Mouse (Mus musculus): ENCODE results near the gene Naa38. TPM values are rescaled to one million over a fixed set of nuclear protein-coding genes. Genes with fewer than 3 reads are reported as not detected.

Naa38 gene
- total RNA-seq, 2 experiments from 2014 or later, result 85.4 to 91.7 TPM

DNA sequence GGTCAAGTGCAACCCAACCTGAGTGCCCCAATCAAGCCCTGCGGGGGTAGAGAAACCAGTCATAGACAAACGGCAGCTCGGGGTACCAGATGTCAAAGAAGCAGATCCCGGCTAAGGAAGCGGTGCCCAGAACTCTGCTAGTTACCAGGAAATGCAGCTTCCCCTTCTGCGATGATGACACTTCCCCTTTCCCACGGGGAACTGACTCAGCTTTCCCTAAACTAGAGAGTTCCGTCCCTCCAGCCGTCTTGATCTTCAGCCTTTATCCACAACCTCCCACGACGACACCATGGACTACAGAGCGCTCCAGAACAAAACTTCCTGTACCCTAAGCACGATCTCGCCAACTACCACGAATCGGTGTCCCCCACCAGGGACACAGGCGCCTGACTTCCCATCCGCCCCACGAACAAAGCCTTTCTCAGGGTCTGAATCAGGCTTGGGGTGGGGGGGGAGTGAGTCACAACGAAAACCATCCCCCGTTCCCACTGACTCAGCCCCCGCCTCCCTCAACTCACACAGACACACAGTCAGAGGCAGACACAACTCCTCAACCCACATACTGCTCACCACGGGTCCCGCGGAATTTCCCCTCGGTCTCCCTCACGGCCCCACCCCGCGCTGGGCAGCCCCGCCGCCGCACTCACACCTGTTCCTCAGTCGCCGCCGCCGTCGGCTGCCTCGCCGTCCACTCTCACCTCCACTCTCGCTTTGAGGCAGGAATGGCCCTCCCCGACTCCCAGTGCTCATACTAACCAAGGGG is 15.2 kb downstream of the Naa38 start:
- peak; percentile 64 to 66 for DNase-seq
- intact Hi-C loops (cut with DNase I), result loop anchor here (1.0 to 10.0 kb wide), 3 partner anchors 8 to 316 kb away; partner anchors contain the start of gene Per1

DNA sequence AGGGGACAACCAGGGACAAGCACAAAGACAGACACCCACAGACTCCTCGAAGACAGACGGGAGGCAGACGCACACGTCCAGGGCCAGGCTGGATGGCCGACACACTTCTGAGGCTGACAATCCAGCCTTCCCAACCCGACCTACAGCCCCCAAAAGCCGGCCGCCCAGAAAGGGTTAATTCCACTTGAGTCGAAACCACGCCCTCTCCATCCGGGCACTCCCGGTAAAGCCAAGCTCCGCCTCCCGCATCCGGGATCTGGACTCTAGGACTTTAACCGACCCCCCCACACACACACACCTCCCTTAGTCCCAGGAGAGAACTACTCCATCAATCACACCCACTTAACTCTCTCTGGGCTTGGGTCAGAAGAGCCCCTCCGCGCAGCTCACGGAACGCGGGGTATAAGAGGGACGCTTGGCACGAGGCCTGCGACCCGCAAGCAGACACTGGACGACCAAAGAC is 15.8 kb downstream of the Naa38 start:
- intact Hi-C loops (cut with DNase I), result loop anchor here (2.0 to 10.0 kb wide), 2 partner anchors 14 to 316 kb away; partner anchors contain the start of gene Per1
- DNase-seq, result peak; percentile 93 to 97

DNA sequence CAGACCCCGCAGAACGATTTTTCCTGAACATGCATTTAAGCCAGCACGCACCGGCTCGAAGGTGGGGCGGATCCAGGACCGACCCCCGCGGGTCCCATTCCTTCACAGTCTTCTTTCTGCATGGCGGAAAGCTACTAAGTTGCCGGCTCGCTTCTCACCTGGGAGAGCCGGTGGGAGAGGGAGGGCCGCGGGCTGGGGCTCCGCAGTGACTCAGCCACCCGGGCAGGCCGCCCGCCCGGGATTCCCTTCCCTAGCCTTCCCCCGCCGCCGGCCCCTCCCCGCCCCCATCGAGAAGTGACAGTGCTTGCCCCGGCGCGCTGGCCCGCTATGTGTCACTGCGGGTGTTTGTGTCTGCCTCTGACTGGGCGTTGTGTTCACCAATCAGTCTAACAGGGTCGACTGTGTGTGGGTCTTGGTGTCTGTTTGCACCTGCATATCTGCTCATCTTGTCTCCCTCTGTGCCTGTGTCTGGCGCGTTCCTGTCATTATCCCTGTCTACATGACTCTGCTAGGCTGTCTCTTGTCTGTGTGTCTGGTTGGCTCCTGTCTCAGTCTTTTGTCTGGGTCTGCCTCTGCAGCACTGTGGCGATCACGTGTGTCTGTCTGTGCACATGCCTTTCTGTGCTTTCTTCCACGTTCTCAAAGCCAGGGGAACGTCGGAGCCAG is 16.4 kb downstream of the Naa38 start:
- intact Hi-C loops (cut with DNase I), result loop anchor here (2.0 to 10.0 kb wide), 2 partner anchors 15 to 317 kb away; partner anchors contain the start of gene Per1

DNA sequence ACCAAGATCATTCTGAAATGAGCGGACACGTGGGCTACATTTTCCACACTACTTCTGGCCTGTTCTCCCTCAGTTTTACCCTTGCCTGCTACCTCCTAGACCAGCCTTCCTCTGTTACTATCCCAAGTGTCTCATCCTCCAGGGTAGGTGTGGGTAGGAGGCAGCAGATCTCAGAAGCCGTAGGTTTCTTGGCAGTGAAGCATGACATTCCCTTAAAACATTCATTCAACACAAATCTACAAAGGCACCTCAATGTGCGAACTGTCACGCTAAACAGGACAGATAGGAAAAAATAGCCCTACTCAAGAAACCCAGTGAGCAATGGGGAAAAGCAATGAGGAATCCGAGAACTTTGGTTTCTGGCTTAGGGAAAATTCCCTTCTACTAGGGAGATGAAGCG is 17.3 kb downstream of the Naa38 start:
- no peak for DNase-seq
- intact Hi-C loops (cut with DNase I), result loop anchor here (10.0 kb wide), 1 partner anchor 318 kb away; the partner anchor contains the start of gene Per1

More for the DNA sequence above, 16.4 kb downstream of the Naa38 start:
- DNase-seq, result peak; percentile 87 to 88

DNA sequence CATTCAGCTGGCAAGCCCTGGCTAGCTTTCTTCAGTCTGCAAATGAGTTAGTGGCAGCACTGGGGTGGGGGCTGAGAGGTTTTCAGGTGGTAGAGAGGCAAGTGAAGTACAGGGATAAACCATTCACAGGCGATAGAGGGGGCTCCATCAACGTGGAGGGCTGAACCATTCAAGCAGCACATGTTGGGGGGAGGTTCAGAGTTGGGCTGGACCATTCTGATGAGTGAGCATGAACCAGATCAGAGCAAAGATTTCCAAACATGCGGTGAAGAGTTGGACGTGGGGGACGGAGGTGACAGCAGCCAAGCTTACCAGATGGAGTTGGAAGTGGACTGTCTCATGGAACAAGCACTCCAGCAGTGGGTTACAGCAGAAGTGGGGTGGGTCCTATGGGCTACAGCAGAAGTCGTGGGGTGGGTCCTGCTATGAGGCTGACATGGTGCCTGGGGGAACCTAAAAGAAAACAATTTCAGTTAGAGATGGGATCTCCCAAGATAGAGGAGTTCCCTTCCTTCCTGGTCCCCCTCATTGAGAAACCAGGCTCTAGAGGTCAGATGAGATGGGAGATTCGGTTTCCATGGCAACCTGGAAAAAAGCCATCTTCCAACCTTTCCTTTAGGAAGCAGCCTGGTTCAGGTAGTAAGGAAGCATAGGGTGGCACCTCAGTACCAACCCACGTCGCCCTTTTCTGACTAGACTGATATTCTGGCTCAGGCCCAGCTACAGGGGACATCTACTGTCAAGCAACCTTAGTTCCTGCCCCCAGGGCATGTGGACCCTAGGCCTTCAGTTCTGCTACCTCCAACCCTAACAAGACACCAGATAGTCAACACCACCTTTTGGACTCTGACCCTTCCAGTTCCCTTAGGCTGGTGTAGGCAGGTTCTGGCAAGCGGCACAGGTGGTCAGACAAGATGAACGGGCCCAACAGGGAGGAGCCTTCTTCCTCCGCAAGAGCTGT is 18.2 kb downstream of the Naa38 start, which contains the start of gene Kdm6b:
Kdm6b (minus strand) TSS at position 455 of the 961 bp plus-strand sequence.
- intact Hi-C loops (cut with DNase I), result loop anchor here (10.0 kb wide), 1 partner anchor 319 kb away; the partner anchor contains the start of gene Per1
- DNase-seq, result no peak

DNA sequence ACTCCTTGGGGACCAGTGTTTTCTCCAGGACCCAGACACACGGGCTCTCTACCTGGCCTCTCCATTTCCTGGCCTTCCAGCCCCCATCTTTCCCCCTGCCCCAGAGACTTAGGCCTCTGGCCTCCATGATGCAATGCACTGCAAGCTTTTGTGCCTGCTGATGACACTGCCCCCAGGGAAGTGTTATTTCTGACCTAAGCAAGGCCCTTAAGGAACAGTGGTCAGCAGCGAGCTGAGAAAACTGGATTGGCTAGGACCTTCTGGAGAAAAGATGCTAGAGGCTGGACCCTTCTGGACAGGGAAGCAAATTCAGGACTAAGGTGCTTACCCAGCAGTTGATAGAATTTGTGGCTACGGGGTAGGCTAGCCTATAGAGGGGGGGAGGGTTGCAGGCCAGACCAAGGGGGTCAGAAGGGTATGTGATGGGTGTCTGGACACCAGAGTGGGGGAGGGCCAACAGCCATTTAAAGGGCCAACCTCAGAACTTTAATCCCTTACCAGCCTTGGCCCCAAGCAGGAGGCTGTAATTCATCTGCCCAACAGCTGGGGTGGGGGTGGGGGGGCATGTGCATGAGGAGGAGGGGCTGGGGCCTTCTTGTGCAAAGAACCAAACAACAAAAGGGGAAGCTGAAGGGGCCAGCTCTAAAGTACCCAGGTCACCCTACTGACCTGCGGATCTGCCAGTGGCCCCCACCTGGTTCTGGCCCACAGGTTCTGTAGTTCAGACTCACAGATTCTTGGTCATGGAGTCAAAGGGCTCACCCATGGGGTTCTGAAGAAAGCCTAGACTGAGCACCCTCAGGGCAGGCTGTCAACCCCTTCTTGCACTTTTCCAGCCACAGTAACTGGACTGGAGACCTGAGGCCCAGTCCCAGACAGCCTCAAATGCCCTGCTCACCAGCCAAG is 19.4 kb downstream of the Naa38 start:
- no peak for DNase-seq
- intact Hi-C loops (cut with DNase I), result loop anchor here (10.0 kb wide), 1 partner anchor 320 kb away; the partner anchor contains the start of gene Per1

DNA sequence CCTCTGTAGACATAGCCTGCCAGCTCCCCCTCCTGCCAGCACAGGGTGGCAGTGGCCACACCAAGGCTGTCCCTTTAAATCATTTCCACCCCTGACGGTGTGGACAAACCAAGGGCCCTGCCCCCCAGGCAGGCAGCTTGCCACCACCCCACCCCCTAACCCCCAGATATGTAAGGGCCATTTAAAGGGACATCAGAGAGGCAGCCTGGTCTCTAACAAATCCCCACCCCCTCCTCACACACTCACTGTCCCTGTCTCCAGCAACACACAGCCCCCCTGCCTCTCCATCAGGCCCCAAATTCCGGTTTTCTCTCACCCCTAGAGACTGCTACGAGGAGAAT is 20.0 kb downstream of the Naa38 start:
- peak; percentile 76 to 80 for DNase-seq
- intact Hi-C loops (cut with DNase I), result loop anchor here (10.0 kb wide), 1 partner anchor 320 kb away; the partner anchor contains the start of gene Per1

DNA sequence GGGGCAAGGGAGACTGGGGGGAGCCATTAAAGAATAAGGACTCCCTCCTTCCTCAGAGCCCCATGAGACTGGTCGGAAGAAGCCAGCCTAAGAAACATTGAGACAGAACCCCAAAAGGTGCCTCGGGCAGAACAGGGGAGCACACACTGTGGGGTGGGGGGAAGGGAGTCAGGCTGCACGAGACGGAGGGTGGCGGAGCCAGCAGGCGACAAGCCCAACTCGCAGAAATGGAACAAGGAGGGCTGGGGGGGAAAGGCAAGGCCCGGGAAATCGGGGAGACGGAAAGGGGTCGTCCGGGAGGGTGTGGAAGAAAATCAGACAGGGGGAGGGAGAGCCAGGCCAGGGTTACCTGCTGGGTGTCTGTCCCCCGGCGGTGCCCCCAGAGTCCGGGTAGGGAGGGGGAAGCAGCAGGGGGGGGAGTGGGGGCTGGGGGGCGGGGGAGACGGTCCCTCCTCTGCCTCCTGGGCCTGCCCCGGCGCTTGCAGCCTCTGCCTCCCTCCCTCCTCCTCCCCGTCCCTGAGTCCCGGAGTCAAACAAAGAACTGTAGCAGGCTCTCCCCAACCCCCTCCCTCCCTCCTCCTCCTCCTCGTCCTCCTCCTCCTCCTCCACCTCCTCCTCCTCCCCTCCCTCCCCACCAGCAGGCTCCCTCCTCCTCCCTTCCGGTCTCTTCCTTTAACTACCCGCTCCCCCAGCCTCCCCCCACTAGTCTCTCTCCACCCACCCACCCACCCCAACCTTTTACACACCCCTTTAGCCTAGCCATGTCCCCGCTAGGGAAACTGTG is 20.6 kb downstream of the Naa38 start:
- intact Hi-C loops (cut with DNase I), result loop anchor here (10.0 kb wide), 1 partner anchor 321 kb away; the partner anchor contains the start of gene Per1
- DNase-seq, result peak; percentile 67 to 68

DNA sequence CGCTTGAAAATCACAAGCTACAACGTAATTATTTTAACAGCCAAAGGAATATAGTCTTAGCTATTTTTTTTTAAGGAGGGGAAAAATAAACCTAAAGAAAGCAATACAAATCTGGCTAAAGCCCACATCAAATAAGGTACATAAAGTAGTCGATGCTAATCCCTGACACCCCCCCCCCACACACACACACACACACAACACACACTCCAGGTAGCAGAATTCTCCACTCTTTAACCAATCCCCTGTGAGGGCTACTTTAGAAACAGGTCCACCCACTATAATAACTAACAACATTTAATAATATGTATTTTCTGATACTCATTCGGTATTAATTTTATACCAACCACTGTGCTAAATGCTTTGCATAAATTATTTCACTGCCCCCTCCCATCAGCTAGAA is 21.2 kb downstream of the Naa38 start:
- no peak for DNase-seq
- intact Hi-C loops (cut with DNase I), result loop anchor here (10.0 kb wide), 1 partner anchor 322 kb away; the partner anchor contains the start of gene Per1

DNA sequence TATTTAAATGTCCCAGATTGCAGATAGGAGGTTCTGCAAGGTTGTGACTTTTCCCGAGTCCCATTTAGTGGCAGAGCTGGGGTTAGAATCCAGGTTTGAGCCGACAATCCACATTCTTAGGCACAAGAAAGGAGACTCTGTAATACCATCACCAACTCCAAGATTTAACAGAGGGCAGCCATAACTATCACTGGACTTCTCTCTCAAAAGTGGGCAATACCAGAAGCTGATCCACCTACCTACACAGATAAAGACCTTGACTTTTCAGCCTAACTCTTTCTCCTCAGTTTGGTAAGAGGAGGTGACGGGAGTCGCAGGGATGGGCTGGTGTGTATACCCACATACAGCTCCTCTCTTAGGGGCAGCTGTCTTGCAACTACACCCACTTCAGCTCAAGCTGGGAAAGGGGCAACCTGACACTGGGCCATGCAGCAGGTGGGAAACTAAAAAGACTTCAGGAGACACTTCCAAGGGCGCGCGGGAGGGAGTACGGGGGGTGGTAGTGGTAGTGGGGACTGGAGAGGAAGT is 21.7 kb downstream of the Naa38 start:
- no peak for DNase-seq
- intact Hi-C loops (cut with DNase I), result loop anchor here (10.0 kb wide), 1 partner anchor 322 kb away; the partner anchor contains the start of gene Per1

DNA sequence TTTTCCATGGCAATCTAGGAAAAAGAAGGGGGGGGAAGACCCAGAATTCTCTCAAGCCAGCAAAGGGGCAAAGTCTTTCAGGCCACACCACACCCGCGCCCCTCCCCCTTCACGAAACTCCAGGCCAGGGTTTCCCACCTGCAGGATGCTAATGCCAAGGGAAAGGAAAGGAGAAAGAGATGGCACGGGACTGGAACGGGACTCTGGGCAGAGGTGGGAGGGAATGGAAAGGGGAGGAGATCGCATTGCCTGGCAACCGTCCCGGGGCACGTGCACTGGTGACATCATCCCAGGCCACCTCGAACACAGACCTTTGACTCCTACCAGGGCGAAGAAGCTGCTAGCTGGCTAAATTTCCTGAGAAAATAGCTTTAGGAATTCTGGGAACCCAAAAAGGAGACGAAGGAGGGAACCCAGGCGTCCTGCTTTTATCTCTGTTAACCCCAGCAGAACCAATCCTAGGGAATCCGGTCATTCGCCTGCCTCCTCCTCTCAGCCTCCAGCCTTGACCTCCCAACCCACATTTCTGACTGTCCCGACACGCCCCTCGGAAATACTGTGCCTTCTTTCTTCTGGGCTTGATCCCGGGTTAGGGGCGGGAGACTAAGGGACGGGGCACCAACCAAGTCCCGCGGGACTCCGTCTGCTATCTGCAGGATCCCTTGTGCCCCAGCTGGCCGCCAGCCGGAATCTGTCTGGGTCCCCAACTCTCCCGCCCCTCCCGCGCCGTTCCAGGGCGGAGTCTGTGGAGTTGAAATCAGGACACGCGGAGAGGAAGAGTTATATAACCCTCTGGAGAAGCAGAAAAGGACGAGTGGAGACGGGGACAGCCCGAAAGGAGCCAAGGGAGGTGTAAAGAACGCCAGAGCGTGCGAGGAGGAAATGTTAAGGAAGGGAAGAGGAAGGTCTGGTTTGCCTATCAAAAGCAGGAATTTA is 22.4 kb downstream of the Naa38 start:
- intact Hi-C loops (cut with DNase I), result loop anchor here (1.0 to 10.0 kb wide), 3 partner anchors 7 to 323 kb away; partner anchors contain the start of genes Per1 and Tmem88
- DNase-seq, result peak; percentile 94 to 96

DNA sequence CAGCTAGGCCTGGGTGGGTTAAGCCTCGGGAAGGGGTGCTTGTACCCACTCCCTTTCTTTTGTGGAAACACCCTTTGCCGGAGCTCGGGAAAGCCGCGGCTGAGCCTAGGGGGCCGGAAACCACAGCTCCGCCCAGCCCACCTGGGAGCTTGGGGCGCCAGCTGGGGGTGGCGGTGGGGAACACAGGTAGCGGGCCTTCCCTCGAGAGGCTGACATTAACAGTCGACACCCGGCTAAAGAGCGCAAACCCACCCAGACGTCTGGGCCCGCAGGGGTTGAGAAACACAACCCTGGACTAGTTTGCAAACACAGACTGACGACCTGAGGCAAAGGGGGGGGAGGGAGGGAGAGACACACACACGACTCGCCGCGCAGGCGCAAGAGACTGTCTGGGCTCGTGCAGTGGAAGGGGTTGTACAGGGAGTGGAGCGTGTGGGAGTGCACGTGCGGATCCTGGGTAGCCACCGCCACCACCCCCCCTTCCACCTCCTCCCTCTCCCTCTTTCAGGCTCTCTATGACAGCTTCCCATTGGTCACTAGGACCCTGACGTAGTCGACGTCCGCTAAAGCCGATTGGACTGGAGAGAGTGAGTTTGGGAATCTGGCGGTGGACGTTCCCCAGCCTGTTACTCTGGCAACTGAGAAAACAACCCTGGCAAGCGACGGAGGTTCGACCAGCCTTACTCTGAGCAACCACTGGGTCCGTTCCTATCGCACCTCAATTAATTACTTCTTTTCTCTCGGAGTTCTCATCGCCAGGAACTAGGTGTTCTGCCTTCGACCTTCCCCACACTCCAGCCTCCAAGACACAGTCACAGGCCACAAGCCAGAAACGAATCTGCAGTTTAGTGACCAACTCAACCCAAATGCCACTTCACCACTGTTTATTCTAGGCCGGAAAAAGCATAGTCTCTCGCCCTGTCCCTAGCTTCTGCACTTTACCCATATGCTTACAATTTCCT is 23.5 kb downstream of the Naa38 start:
- peak; percentile 90 to 92 for DNase-seq
- intact Hi-C loops (cut with DNase I), result loop anchor here (1.0 to 10.0 kb wide), 3 partner anchors 8 to 324 kb away; partner anchors contain the start of genes Per1 and Tmem88

DNA sequence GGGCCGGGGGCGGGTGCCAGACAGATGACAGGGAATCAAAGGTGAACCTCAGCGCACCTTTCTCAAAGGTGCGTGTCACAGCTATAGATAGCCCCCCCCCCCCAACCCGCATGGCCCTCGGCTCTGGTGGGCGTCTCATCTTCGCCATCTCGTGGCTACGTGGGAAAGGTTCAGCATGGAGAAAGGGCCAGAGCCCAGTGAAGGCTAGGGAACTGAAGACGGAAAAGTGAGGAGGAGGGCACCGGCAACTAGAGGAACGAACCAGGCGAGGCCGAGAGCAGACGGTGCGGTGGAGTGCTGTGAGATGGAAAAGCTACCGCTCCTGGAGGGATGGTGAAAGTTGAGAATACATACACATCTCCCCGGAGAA is 24.1 kb downstream of the Naa38 start:
- peak in 1 of 2 experiments; percentile 61 for DNase-seq
- intact Hi-C loops (cut with DNase I), result loop anchor here (2.0 to 10.0 kb wide), 2 partner anchors 21 to 325 kb away; partner anchors contain the start of genes Per1 and Tmem88

DNA sequence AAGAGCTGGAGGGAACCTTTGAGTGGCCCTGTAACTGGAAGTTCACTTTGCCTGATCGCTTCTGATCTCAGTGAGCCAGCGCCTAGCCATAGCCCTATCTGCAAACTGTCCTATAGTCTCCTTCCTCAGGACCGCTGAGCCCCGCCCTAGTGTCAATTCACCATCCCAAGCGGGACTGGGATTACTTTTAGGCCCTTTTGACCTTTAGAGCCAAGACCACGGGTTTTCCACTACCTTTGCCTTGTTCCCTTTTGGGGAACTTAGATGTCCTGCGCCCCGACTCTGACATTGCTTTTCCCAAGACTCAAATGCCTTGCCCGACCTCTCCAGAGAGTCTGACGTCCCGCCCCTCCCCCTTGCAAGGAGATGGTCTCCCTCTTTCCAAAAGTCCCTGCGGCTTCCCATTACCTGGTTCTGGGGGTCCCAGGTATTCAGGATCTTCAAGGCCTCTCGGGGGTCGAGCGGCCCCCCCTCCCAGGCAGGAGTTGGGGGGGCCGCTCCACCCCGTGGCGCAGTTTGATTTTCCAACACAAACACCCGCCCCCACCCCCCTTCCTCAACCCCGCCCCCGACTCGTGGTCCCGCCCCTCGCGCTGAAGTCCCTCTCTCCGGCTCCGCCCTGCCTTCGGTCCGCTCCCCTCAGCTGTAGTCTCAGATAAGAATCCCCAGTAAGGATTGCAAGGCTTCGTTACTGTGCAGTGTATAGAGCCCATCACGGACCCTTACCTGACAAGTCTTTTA is 24.7 kb downstream of the Naa38 start:
- intact Hi-C loops (cut with DNase I), result loop anchor here (2.0 to 10.0 kb wide), 2 partner anchors 21 to 325 kb away; partner anchors contain the start of genes Per1 and Tmem88
- DNase-seq, result peak; percentile 68 to 69

All from heart, postnatal 14 days (tissue).